Mouse (Mus musculus): ENCODE data around the gene Pkig. TPM values are rescaled to one million over a fixed set of nuclear protein-coding genes. Genes with fewer than 3 reads are reported as not detected.

Gene Pkig
- total RNA-seq, 2 experiments from 2014 or later = 135 to 144 TPM

DNA sequence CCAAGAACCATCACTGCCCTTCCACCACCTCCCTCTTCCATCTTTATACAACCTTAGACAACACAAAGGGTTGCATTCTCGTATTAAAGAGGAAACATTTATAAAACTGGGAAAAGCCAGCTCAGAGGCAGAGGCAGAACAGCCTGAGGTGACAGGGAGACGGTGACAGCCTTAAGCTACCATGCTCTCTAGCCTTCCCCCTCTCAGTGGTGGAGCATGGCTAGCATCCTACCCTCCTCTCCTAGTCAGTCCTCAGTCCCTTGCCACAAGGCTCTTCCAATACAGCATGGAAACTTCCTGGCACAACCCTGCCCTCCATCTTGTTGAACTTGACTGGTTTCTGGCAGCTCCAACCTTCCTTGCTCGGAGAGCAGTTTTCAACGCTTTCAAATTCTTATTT, 70.1 kb downstream of the Pkig start:
- DNase-seq (ENCODE audit: low spot score in 2 of 2) = no peak
- intact Hi-C loops (cut with DNase I) = loop anchor here (10.0 kb wide), 1 partner anchor 193 kb away; no protein-coding TSS in a partner anchor

DNA sequence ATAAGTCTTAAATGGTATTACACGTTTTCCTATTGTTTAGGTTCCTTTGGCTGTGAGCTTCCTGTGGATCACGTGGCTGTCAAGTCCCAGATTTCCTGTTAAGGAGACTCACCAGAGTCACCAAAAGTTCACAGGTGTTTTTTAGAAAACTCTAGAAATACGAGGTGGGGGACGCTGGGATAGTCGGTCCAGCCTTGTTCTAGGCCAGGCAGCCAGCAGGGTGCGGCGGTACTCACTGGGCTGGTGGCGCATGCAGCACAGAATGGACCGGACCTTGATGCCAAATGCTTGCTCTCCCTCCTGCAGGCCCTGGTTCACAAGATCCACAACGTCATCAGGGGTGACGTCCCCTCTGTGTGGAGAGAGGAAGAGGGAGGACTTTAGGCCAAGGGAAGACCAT, 73.8 kb downstream of the Pkig start:
- intact Hi-C loops (cut with DNase I) = no loop called here
- DNase-seq (ENCODE audit: low spot score in 2 of 2) = no peak

DNA sequence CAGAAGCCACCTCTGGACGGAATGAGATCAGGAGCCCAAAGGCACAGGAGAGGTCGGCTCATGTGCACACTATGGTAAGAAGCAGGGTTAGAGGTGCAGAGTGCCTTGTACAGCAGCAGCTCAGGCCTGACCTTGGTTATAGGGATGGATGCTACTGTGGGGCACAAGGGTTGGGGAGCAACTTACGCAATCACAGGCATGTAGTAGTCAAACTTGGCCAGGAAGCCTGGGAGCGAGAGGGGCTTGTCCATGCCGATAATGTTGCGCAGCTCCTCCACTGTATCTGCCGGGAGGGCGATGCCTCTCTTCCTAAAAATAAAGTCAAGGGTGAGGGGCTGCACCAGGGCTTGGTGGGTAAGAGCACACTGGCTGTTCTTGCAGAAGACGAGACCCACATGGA, 77.0 kb downstream of the Pkig start:
- DNase-seq (ENCODE audit: low spot score in 2 of 2) = no peak
- intact Hi-C loops (cut with DNase I) = no loop called here

DNA sequence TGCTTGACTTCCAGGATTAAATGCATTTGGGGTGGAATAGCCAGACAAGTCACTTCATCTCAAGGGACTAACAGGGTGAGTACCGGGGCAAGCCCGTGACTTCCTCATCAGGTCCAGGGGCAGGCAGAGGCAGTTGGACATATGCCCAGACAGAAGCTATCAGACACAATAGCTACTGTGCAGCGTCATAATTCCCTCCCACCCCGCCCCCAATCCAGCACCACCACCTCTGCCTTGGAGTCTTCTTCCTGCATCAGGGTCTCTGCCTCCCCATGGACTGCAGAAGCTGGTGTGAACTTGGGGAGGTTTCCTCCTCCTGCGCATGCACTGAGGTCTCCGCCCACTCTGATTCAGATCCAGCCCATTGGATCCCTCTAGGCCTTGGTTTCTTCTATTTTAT, 77.8 kb downstream of the Pkig start:
- intact Hi-C loops (cut with DNase I) = no loop called here
- DNase-seq (ENCODE audit: low spot score in 2 of 2) = no peak

DNA sequence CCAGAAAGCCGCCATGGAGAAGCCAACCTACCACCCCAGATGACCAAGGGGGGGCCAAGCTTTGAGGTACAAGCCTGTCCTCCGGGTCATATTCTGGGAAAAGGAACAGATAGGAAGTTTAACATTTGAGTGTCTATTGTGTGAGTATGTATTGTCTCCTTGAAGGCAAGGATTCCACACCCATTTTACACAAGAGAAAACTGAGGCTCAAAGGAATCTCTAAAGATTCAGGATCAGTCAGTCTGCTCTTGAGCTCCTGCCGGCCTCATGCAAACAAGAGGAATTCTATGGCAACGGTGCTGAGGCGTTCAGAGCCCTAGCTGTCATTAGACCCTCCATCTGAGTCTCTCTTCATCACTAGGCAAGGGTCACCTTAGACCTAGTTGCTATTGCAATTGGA, 84.5 kb downstream of the Pkig start:
- intact Hi-C loops (cut with DNase I) = no loop called here

DNA sequence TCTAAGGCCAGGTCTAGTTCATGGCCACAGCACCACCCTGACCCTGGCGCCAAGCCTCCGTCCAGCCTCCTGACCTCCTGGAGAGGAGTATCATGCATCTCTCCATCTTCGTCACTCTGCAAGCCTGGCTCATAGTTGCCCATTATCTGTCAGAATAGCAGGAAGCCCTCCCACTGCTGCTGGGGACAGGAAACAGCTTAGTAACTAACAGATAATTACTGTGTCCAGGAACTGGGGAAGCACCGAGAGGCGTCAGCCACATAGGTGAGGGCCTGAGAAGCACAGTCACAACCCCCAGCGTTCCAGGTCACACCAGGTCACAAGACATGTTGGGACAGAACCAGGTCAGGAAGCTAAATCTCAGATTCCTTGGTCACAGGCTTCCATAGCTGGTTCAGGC, 85.2 kb downstream of the Pkig start:
- no peak for DNase-seq (ENCODE audit: low spot score in 2 of 2)
- intact Hi-C loops (cut with DNase I) = no loop called here

More for the DNA sequence above, 84.5 kb downstream of the Pkig start:
- no peak for DNase-seq (ENCODE audit: low spot score in 2 of 2)

DNA sequence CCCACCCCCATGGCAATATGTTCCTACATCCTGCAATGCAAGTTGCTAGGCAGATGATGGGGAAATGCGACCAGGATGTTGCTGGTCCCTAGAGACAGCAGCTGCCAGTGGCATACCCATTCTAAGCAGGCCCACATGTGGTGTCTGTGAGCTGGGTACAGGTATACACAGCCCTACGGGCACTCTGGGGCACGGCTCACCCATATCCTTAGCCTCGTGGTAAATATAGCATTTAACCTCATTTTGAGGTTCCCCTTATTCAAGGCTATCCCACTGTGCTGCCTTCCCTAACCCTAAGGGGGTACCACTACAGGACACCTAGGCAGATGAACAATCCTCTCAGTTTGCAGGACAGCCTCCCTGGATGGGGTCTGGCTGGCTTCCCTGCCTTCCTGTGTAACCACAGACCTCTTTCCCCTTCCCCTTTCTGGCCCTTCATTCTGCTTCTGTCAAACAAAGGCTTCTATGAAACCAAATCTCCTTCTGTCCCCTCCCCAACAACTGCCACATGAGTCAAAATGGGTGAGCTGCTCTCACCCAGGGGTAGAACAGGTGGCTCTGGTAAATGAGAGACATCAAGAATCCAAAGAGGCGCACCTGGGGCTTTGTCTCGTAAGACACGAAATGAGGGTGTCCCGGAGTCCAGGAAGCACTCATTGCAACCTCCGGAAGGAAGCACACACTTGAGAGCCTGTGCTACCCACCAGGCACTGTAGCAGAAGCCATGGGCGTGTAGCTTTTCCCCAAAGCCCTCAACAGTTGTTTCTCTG, 86.8 kb downstream of the Pkig start:
- DNase-seq (ENCODE audit: low spot score in 2 of 2) = no peak
- intact Hi-C loops (cut with DNase I) = no loop called here

DNA sequence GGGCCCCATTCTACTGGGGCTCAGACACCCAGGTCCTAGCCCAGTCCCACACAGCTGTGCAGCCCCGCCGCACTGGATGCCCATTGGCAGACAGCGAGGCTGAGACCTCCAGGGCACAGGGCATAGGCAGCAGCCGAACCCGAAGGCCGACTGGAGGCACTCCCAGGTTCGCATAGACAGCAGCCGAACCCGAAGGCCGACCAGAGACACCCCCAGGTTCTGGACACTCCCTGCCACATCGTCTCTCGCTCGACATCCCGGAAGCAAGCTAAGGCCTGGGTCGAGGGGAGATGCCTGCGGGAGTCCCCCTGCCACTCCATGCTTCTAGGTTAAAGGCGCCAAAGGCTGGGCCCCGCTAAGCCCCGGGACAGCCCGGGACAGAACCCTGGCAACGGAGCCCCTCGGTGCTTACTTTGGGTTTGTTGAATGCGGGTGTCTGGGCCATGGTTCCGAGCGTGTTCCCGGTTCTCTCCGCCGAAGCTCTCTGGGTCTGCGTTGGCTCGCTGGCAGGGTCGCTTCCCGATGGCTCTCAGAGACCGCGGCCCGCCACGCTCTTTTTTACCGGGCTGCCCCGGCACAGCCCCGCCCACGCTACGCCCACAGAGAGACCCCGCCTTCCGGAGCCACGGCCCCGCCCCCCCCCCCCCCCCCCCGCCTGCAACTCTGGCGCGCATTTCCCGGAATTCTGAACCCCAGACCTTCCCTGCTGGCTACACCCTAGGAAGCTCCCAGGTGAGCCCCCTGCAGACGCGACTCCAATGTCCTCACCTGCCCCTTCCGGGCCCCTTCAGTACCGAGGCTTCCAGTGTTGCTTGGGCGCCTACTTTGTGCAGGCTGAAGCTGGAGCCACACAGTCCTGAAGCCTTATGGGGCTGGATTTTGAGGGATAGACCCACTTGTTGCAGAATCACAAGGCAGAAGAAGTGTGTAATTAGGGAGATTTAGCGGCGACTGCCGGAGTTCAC, 91.7 kb downstream of the Pkig start, which contains the start of gene Ada:
Ada (minus strand) TSS at position 593 of the 965 bp plus-strand sequence.
- intact Hi-C loops (cut with DNase I) = no loop called here
- no peak for DNase-seq (ENCODE audit: low spot score in 2 of 2)

DNA sequence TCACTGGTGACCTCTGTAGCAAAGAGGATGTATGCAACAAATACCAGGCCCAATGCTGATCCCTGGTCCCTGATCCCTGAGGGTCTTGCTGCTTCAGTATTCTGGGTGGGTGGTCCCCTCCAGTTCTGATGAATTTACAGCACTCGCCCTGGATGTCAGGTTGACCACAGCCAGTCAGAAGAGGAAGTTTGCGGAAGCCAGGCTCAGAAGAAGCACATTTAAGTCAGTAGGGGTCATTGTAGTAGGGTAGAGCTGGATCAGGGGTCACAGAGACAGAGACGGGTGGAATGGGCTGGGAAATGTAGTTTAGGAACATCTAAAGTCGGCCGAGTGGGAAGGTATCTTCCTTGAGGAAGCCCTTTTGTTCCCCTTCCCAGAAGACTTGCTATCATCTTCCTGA, 96.0 kb downstream of the Pkig start:
- intact Hi-C loops (cut with DNase I) = no loop called here
- DNase-seq (ENCODE audit: low spot score in 2 of 2) = no peak

DNA sequence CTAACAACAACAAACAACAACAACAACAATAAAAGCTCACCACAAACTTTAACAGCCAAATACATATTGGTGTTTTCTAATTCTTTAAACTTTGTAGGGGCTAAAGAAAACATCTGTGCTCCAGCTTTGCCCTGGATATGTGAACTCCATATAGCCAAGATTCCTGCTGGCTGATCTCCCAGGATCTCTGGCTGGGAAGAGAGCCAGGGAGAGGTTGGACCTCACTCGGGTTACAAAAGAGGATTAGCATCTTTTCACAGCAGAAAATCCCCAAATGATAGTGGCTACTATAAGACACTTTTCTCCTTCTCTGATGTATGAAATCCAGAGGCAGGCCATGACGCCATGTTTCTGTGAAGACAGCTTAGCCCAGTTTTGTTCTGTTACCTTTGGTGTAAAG, 98.5 kb downstream of the Pkig start:
- no peak for DNase-seq (ENCODE audit: low spot score in 2 of 2)
- intact Hi-C loops (cut with DNase I) = no loop called here

DNA sequence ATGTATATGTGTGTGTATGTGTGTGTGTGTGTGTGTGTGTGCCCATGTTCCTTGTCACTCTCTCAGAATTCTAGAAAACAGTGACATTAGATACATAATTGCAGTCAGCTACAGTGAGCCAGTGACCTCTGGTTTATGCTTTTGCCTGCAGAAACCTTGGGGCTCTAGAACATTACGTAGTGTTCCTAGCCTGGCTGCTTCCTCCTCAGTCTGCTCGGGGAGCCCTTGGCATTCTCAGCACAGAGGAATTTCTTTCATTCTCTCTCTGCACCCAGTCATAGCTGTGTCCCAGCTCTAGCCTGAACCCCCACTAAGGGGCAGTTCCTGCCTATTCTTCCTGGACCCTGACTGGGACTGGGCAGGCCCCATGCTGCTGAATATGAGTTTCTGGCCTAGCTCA, 100.0 kb downstream of the Pkig start:
- intact Hi-C loops (cut with DNase I) = no loop called here
- DNase-seq (ENCODE audit: low spot score in 2 of 2) = no peak

DNA sequence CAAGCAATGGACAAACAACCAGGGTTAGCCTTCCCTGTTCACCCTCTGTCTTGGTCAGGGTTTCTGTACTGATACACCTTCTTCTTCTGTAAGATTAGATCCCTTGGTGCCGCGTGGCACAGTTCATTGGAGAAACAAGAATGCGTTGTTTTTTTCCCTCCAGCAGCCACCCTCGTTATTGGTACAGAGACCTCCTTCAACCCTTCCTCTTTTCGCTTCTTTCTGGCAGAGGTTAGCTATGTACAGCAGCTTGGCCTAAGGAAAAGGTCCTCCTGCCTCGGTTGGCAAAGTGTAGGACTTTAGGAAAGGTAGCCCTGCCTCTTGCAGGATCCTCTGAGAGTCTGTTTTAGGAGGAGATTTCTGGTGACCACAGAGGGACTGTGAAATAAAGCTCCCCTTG, 102.4 kb downstream of the Pkig start:
- DNase-seq (ENCODE audit: low spot score in 2 of 2) = no peak
- intact Hi-C loops (cut with DNase I) = no loop called here

DNA sequence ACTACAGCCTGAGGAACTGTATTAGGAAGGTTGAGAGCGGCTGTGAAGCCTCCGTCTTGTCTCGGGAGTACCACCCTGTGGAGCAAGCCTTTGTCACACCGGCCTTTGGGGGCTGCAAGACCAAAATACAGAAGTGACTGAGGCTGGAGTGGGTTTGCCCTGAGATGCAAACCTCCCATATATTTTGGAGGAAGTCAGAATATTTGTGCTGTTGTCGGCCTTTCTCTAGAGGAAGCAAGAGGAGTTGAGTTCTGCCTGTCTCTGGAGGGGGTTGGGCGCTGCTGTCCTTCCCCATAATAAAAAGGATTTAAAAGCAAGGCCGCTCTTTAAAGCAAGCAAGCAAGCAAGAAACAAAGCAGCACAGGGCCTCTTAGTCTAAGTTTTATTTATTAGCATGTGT, 103.2 kb downstream of the Pkig start:
- intact Hi-C loops (cut with DNase I) = no loop called here
- no peak for DNase-seq (ENCODE audit: low spot score in 2 of 2)

DNA sequence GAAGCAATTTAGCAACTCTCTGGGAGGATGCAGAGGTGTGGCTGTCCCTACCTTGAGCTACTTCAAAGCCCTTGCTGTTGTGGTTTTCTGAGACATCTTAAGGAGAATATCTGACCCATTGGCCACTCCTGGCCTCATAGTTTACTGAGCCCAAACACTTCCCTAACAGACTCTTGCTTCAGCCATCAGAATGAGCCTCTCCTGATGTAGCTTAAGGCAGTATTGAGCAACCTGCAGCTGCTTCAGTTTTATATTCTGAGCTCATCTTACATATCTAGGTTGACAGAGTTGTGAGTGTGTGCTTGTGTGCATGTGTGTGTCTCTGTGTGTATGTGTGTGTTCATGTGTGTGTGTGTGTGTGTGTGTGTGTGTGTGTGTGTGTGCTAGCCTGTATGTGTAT, 108.1 kb downstream of the Pkig start:
- DNase-seq (ENCODE audit: low spot score in 2 of 2) = no peak
- intact Hi-C loops (cut with DNase I) = no loop called here

DNA sequence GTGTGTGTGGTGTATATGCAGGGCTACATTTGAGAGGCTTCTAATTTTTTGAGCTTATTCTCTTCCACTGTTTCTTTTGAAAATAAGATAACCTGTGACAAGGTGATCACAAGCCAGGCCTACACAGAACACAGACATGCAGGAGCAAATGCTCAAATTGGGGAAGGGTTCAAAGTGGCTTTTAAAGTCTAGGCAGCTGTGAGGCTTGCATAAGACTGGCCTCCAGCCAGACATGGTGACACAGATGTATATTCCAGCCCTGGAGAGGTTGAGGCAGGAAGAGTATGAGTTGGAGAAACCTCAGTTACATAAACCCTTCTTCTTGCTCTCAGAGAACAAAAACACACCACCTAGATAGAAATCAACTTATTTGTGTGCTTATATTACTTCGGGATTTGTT, 108.7 kb downstream of the Pkig start:
- DNase-seq (ENCODE audit: low spot score in 2 of 2) = no peak
- intact Hi-C loops (cut with DNase I) = no loop called here

DNA sequence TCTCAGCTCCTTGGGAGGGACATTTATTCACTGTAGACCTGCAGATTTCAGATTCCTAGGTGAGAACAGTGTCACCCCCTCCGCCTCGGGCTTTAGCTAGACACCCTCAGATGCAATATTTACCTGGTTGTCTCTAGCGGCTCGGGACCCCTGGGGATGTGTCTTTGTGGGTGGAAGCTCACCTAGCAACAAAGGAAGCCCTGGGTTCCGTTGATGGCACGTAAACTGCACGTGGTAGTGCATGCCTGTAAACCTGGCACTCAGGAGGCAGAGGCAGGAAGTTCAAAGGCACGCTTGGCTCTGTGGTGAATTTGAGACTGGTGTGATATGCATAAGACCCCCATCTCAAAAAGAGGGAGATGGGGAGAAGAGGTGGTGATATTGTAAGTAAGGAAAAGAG, 112.5 kb downstream of the Pkig start:
- intact Hi-C loops (cut with DNase I) = no loop called here
- no peak for DNase-seq (ENCODE audit: low spot score in 2 of 2)

Other genes with a start within 250 kb of the Pkig start
- 10 to 100 TPM; 24.3 to 25.0 TPM for gene Oser1, start 233.7 kb upstream of the Pkig start, total RNA-seq (2021)
- 10 to 100 TPM; 72.6 to 73.9 TPM for gene Gdap1l1, start 219.9 kb upstream of the Pkig start, total RNA-seq (2021)
- gene Fitm2, start 185.8 kb upstream of the Pkig start, total RNA-seq (2021) = 10 to 100 TPM; 18.8 to 19.3 TPM
- gene R3hdml, start 166.1 kb upstream of the Pkig start, total RNA-seq (2021) = not detected
- not detected for gene Hnf4a, start 151.6 kb upstream of the Pkig start, total RNA-seq (2021)
- 10 to 100 TPM; 63.0 to 70.7 TPM for gene Ttpal, start 56.1 kb upstream of the Pkig start, total RNA-seq (2021)
- gene Serinc3, start 13.3 kb upstream of the Pkig start, total RNA-seq (2021) = 100 to 1,000 TPM; 224 to 251 TPM
- 1 to 10 TPM; 1.5 to 1.6 TPM for gene Ada, start 91.9 kb downstream of the Pkig start, total RNA-seq (2021)
- gene Ccn5, start 162.5 kb downstream of the Pkig start, total RNA-seq (2021) = under 1 TPM; 0.17 to 0.23 TPM
- gene Kcnk15, start 195.3 kb downstream of the Pkig start, total RNA-seq (2021) = under 1 TPM in 1 of 2 experiments, not detected in 1; 0.54 TPM

Data from left cerebral cortex, postnatal 36 days (tissue).